Comparison of ENCODE assay signal across 23 mouse cellular contexts in the genomic region with DNA sequence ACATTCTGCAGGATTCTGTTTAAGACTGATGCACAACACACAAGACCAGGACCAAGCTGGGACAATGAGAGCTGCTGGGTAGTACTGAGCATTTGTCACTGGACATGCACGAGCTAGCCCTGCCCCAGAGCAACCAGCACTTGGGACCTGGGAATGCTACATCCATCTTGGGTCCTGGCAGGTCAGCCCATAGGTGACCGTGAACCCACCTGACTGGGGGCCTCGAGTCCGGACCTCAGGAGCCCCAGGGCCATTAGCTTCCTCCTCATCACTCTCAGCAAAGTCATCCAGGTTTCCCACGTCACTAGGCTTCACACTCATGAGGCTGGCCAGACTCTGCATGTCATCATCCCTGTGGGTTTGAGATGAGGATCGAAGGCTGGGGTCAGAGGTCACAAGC. TPM values are rescaled to one million over a fixed set of nuclear protein-coding genes. Genes with fewer than 3 reads are reported as not detected.
"Had no signal": no experiment of that assay in that cellular context is flagged by ENCODE, and none has a peak within 500 bp of the region (broad histone marks: within the 10 kb centered on the region; RNA-seq: fewer than 3 reads in every experiment).

No protein-coding gene starts in this region.

- DNase-seq: kidney, adult 2 months; kidney, postnatal 25 days; layer of hippocampus, adult 9-11 months; lung, embryonic 14.5 days; thymus, postnatal 25 days had no signal

- H3K27me3 ChIP-seq: midbrain, embryonic 12.5 days; midbrain, embryonic 15.5 days; neural tube, embryonic 13.5 days had no signal

- H3K4me2 ChIP-seq: limb, embryonic 13.5 days; lung, embryonic 14.5 days; midbrain, embryonic 12.5 days; midbrain, embryonic 15.5 days; neural tube, embryonic 13.5 days had no signal

- H3K9ac ChIP-seq: limb, embryonic 13.5 days; lung, embryonic 14.5 days; midbrain, embryonic 12.5 days; midbrain, embryonic 15.5 days; neural tube, embryonic 13.5 days had no signal

- H3K4me3 ChIP-seq: layer of hippocampus, adult 2 months; limb, embryonic 10.5 days; limb, embryonic 13.5 days; midbrain, embryonic 12.5 days; midbrain, embryonic 15.5 days; myocyte; neural tube, embryonic 13.5 days had no signal

- H3K27ac ChIP-seq: kidney, postnatal 0 days; layer of hippocampus, adult 2 months; limb, embryonic 10.5 days; limb, embryonic 13.5 days; macrophage; midbrain, embryonic 12.5 days; midbrain, embryonic 15.5 days; neural tube, embryonic 13.5 days had no signal

- ATAC-seq: intestine, postnatal 0 days; lung, postnatal 0 days; midbrain, embryonic 15.5 days had no signal

- H3K9me3 ChIP-seq: limb, embryonic 10.5 days; limb, embryonic 13.5 days; midbrain, embryonic 12.5 days; midbrain, embryonic 15.5 days; neural tube, embryonic 13.5 days had no signal

RNA-seq across cellular contexts. Expression of gene Kcnk7, which starts 17.1 kb away (rescaled TPM):
- total RNA-seq: layer of hippocampus, postnatal 25 days; left cerebral cortex, adult 18-20 months; left cerebral cortex, postnatal 25 days; liver, adult 2 months; megakaryocyte, adult 5-6 weeks had no signal
- polyA plus RNA-seq: large intestine, adult 2 months; limb, embryonic 10.5 days; liver, adult 2 months; macrophage; neural tube, embryonic 13.5 days; small intestine, adult 2 months had no signal
